ENCODE assay signal across 8 mouse cellular contexts in the genomic region with DNA sequence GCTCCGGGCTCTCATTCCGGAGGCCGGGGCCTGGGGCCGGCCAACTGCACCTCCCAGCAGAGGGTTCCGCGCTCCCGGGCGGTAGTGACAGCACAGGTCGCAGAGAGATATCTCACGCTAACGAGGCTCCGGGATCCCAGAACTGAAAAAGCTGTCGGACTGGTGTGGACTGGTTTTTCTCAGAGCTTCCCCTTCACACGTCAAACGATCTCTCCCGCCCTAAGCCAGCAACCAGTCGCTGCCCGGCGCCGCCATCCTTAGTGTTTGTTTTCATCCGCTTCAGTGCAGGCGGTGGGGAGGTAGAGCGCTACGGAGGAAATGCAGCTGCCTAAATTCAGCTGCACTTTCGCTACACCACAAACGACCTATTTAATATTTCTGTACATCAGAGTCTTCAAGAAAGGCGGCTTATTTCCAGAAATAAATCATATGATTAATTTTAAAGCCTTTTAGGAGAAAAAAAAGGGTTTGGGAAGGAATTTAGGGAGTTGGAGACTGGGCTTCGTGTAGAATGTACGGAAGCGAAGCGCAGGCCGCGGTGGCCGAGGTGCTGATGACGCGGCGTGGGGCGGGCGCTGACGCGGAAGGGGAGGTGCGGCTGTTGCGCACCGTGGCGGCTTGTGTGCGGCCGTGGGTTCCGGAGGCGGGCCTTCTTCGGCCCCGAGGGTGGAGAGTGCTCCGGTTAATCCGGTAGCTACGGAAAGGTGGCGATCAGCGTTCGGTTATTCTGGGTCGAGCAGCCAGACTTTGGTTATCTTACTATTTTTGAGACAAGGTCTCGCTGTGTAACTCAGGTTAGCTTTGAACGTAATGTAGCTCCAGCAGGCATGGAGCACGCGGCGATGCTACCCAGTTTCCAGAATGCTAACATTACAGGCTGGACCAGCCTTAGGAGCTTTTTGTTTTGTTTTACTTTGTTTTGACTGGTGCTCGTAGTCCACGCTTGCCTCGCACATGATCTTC. TPM values are rescaled to one million over a fixed set of nuclear protein-coding genes. Genes with fewer than 3 reads are reported as not detected.
DNase-seq lines count a peak whose midpoint lies in the region; ATAC-seq and TF ChIP-seq lines count a peak whose summit lies in the region.

Atg13 (minus strand) TSS at position 305 of the 963 bp plus-strand sequence.
Harbi1 (plus strand) TSS at position 581 of the 963 bp plus-strand sequence.

- peak within 1 kb of the TSS; percentile 54 for H3K9ac ChIP-seq in embryonic facial prominence, embryonic 15.5 days
- peak within 1 kb of the TSS; percentile 70 for H3K9ac ChIP-seq in kidney, embryonic 15.5 days

- no peaks in the 10 kb centered on the region for H3K27me3 ChIP-seq in embryonic facial prominence, embryonic 15.5 days
- no peaks in the 10 kb centered on the region for H3K27me3 ChIP-seq in heart, embryonic 10.5 days (ENCODE audit: insufficient read depth, poor library complexity, severe bottlenecking)
- H3K27me3 ChIP-seq in kidney, embryonic 15.5 days = no peaks in the 10 kb centered on the region

- DNase-seq in 416B (ENCODE audit: low read depth) = peak; percentile 95
- peak; percentile 95 for DNase-seq in heart, embryonic 10.5 days (ENCODE audit: low spot score)
- peak; percentile 94 for DNase-seq in liver
- DNase-seq in spleen, postnatal 4 days (ENCODE audit: low spot score in 2 of 2) = peak; percentile 92 to 97

- TF ChIP-seq CTCF in bone marrow, adult 2 months (IDR thresholded peaks at IDR 0.05; ENCODE audit: control insufficient read depth, insufficient read depth, low read length) = no peak

- no peaks in the 10 kb centered on the region for H3K36me3 ChIP-seq in embryonic facial prominence, embryonic 15.5 days
- no peaks in the 10 kb centered on the region for H3K36me3 ChIP-seq in heart, embryonic 10.5 days
- H3K36me3 ChIP-seq in kidney, embryonic 15.5 days = no peaks in the 10 kb centered on the region

- peak within 1 kb of the TSS; percentile 82 for H3K4me3 ChIP-seq in bone marrow, adult 2 months (replicated peaks; ENCODE audit: control insufficient read depth, low read depth, low read length)
- peak within 1 kb of the TSS; percentile 71 for H3K4me3 ChIP-seq in embryonic facial prominence, embryonic 15.5 days (replicated peaks)
- peak within 1 kb of the TSS; percentile 88 for H3K4me3 ChIP-seq in heart, embryonic 10.5 days
- H3K4me3 ChIP-seq in kidney, embryonic 15.5 days (replicated peaks) = peak within 1 kb of the TSS; percentile 72

- peak; percentile 78; the same call in 1 of the 2 replicates for TF ChIP-seq POLR2A in bone marrow, adult 2 months (IDR thresholded peaks at IDR 0.05; ENCODE audit: borderline replicate concordance, control insufficient read depth, low read depth, low read length)

- peak within 1 kb of the TSS; percentile 76 for H3K4me2 ChIP-seq in embryonic facial prominence, embryonic 15.5 days (replicated peaks)
- peak within 1 kb of the TSS; percentile 73 for H3K4me2 ChIP-seq in kidney, embryonic 15.5 days

- H3K27ac ChIP-seq in bone marrow, adult 2 months (ENCODE audit: control insufficient read depth, insufficient read depth, low read depth, low read length, poor library complexity) = peak within 1 kb of the TSS; percentile 68
- H3K27ac ChIP-seq in embryonic facial prominence, embryonic 15.5 days (replicated peaks) = peak within 1 kb of the TSS; percentile 93
- H3K27ac ChIP-seq in heart, embryonic 10.5 days = peak within 1 kb of the TSS; percentile 95
- H3K27ac ChIP-seq in kidney, embryonic 15.5 days = peak within 1 kb of the TSS; percentile 73

- no peaks in the 10 kb centered on the region for H3K9me3 ChIP-seq in embryonic facial prominence, embryonic 15.5 days (replicated peaks)
- no peaks in the 10 kb centered on the region for H3K9me3 ChIP-seq in heart, embryonic 10.5 days
- H3K9me3 ChIP-seq in kidney, embryonic 15.5 days (replicated peaks) = no peaks in the 10 kb centered on the region

- WGBS in bone marrow, adult 2 months = under 1% methylated on average over 66 of the region's 66 CpGs
- under 1% methylated on average over 66 of the region's 66 CpGs for WGBS in embryonic facial prominence, embryonic 15.5 days
- under 1% methylated on average over 66 of the region's 66 CpGs for WGBS in heart, embryonic 10.5 days
- WGBS in kidney, embryonic 15.5 days = under 1% methylated on average over 66 of the region's 66 CpGs

- peaks cover 2% of the 10 kb centered on the region for H3K4me1 ChIP-seq in bone marrow, adult 2 months (ENCODE audit: control insufficient read depth, insufficient read depth, low read length)
- peaks cover 17% of the 10 kb centered on the region for H3K4me1 ChIP-seq in embryonic facial prominence, embryonic 15.5 days
- peaks cover 19% of the 10 kb centered on the region for H3K4me1 ChIP-seq in heart, embryonic 10.5 days
- peaks cover 23% of the 10 kb centered on the region for H3K4me1 ChIP-seq in kidney, embryonic 15.5 days

- peak; percentile 98 for ATAC-seq in embryonic facial prominence, embryonic 15.5 days (ENCODE audit: insufficient number of reproducible peaks, low FRiP score, low TSS enrichment, low read depth)
- ATAC-seq in kidney, embryonic 15.5 days (replicated peaks; ENCODE audit: low FRiP score) = peak; percentile 99
- peak; percentile 92 for ATAC-seq in monocyte, adult 5-6 weeks (replicated peaks; ENCODE audit: insufficient number of reproducible peaks, low FRiP score, low TSS enrichment, poor library complexity, severe bottlenecking)

RNA-seq across cellular contexts. Expression of gene Atg13, which starts in this region (rescaled TPM):
- polyA plus RNA-seq in bone marrow, adult 2 months (2011; ENCODE audit: insufficient read depth, insufficient read length, low replicate concordance, missing spikeins) = 8.6 and 12.9 TPM in 2 replicates
- 31.6 and 33.5 TPM in 2 replicates for polyA plus RNA-seq in embryonic facial prominence, embryonic 15.5 days (2015; fragmentation: Nextera tagmentation; extraction: Ambion mirVana)
- polyA plus RNA-seq in heart, embryonic 10.5 days (2016; fragmentation: Nextera tagmentation; extraction: Ambion mirVana) = 20.5 and 22.3 TPM in 2 replicates
- 24.7 and 26.3 TPM in 2 replicates for polyA plus RNA-seq in kidney, embryonic 15.5 days (2015; fragmentation: Nextera tagmentation; extraction: Ambion mirVana)
- 5.1 to 10.8 TPM (median 9.8 TPM) in 3 replicates for total RNA-seq in monocyte, adult 5-6 weeks (2017)

RNA-seq across cellular contexts. Expression of gene Harbi1, which starts in this region (rescaled TPM):
- polyA plus RNA-seq in bone marrow, adult 2 months (2011; ENCODE audit: insufficient read depth, insufficient read length, low replicate concordance, missing spikeins) = 1.2 and 2.4 TPM in 2 replicates
- polyA plus RNA-seq in embryonic facial prominence, embryonic 15.5 days (2015; fragmentation: Nextera tagmentation; extraction: Ambion mirVana) = 19.3 and 25.4 TPM in 2 replicates
- polyA plus RNA-seq in heart, embryonic 10.5 days (2016; fragmentation: Nextera tagmentation; extraction: Ambion mirVana) = 12.9 and 17.4 TPM in 2 replicates
- 22.4 and 22.6 TPM in 2 replicates for polyA plus RNA-seq in kidney, embryonic 15.5 days (2015; fragmentation: Nextera tagmentation; extraction: Ambion mirVana)
- 8.9 to 12.1 TPM (median 12.1 TPM) in 3 replicates for total RNA-seq in monocyte, adult 5-6 weeks (2017)

Comparison
In these comparisons a context has a peak if more than half of its experiments do, and no peak if none do; other contexts are left out.
1. Peak in every context shown above with its lines: DNase-seq, ATAC-seq, H3K4me3 ChIP-seq and H3K27ac ChIP-seq.